In genomic region chr14:120816529-120816928, GRCm38 (mm10) we compare ENCODE assay signal across 22 mouse cellular contexts.
DNase-seq lines count a peak whose midpoint lies in the region; ATAC-seq and TF ChIP-seq lines count a peak whose summit lies in the region.
"Had no signal": no experiment of that assay in that cellular context is flagged by ENCODE, and none has a peak within 500 bp of the region (broad histone marks: within the 10 kb centered on the region; RNA-seq: fewer than 3 reads in every experiment).

No protein-coding gene starts in this region.

- 95% methylated on average over 2 of the region's 2 CpGs for WGBS in hindbrain, embryonic 11.5 days
- 96% methylated on average over 2 of the region's 2 CpGs for WGBS in forebrain, embryonic 11.5 days

- peaks cover 3% of the 10 kb centered on the region for H3K9me3 ChIP-seq in CH12.LX (replicated peaks; ENCODE audit: low read length)
- no peaks in the 10 kb centered on the region for H3K9me3 ChIP-seq in hindbrain, embryonic 11.5 days (ENCODE audit: control insufficient read depth, low read length)
- no peaks in the 10 kb centered on the region for H3K9me3 ChIP-seq in forebrain, embryonic 11.5 days (ENCODE audit: control insufficient read depth, low read length)
- H3K9me3 ChIP-seq: embryonic facial prominence, embryonic 10.5 days; embryonic facial prominence, embryonic 12.5 days; forebrain, embryonic 12.5 days had no signal

- 0 out of 2 replicates have a peak, but pooled peaks have one; percentile 39 for ATAC-seq in megakaryocyte progenitor cell, adult 5-6 weeks (replicated peaks; ENCODE audit: poor library complexity)
- ATAC-seq in hindbrain, embryonic 11.5 days (ENCODE audit: low FRiP score): no peak
- no peak for ATAC-seq in forebrain, embryonic 11.5 days (replicated peaks; ENCODE audit: low FRiP score)
- ATAC-seq: CD4-positive, CD25-positive, alpha-beta regulatory T cell, adult 4 months; forebrain, embryonic 14.5 days; forebrain, embryonic 16.5 days had no signal

- no peak for TF ChIP-seq RAD21 in CH12.LX (IDR thresholded peaks at IDR 0.05; ENCODE audit: low read depth, low read length)

- no peak for TF ChIP-seq POLR2A in CH12.LX (IDR thresholded peaks at IDR 0.05; ENCODE audit: low read depth, low read length)

- H3K4me2 ChIP-seq in CH12.LX (ENCODE audit: insufficient read depth, low read depth, poor library complexity, severe bottlenecking): no peak overlapping the region
- H3K4me2 ChIP-seq in hindbrain, embryonic 11.5 days (replicated peaks; ENCODE audit: low read depth, low read length): no peak overlapping the region
- no peak overlapping the region for H3K4me2 ChIP-seq in forebrain, embryonic 11.5 days (ENCODE audit: low read depth, low read length, severe bottlenecking)
- H3K4me2 ChIP-seq: embryonic facial prominence, embryonic 12.5 days; forebrain, embryonic 12.5 days had no signal

- no peak for TF ChIP-seq CTCF in CH12.LX (conservative IDR thresholded peaks at IDR 0.05 in 1 of 2, IDR thresholded peaks at IDR 0.05 in 1 of 2; ENCODE audit: low read depth in 2 of 2, low read length in 2 of 2)

- no peaks in the 10 kb centered on the region for H3K36me3 ChIP-seq in CH12.LX (replicated peaks in 1 of 2; ENCODE audit: control insufficient read depth in 1 of 2, insufficient read depth in 1 of 2, low read length in 1 of 2)
- no peaks in the 10 kb centered on the region for H3K36me3 ChIP-seq in hindbrain, embryonic 11.5 days (ENCODE audit: control insufficient read depth, insufficient read depth, low read length)
- H3K36me3 ChIP-seq in forebrain, embryonic 11.5 days (ENCODE audit: control insufficient read depth, insufficient read depth, low read length): no peaks in the 10 kb centered on the region
- H3K36me3 ChIP-seq: embryonic facial prominence, embryonic 10.5 days; embryonic facial prominence, embryonic 12.5 days; forebrain, embryonic 12.5 days had no signal

- TF ChIP-seq EP300 in CH12.LX (IDR thresholded peaks at IDR 0.05; ENCODE audit: low read length): peak; percentile 47; the same call in 1 of the 2 replicates

- peaks cover 3 to 5% of the 10 kb centered on the region in 2 experiments; a peak in 3 of 4 replicates for H3K4me1 ChIP-seq in CH12.LX (ENCODE audit: control insufficient read depth in 1 of 2, insufficient read depth in 2 of 2)
- no peaks in the 10 kb centered on the region for H3K4me1 ChIP-seq in hindbrain, embryonic 11.5 days (replicated peaks; ENCODE audit: control insufficient read depth, insufficient read depth, low read length)
- no peaks in the 10 kb centered on the region for H3K4me1 ChIP-seq in forebrain, embryonic 11.5 days (replicated peaks; ENCODE audit: control insufficient read depth, insufficient read depth, low read length)
- H3K4me1 ChIP-seq: embryonic facial prominence, embryonic 10.5 days; embryonic facial prominence, embryonic 12.5 days; forebrain, embryonic 12.5 days had no signal

- H3K27me3 ChIP-seq in CH12.LX (replicated peaks): no peaks in the 10 kb centered on the region
- no peaks in the 10 kb centered on the region for H3K27me3 ChIP-seq in hindbrain, embryonic 11.5 days (ENCODE audit: control insufficient read depth, insufficient read depth, low read length)
- H3K27me3 ChIP-seq in forebrain, embryonic 11.5 days (ENCODE audit: control insufficient read depth, insufficient read depth, low read length): no peaks in the 10 kb centered on the region
- H3K27me3 ChIP-seq: embryonic facial prominence, embryonic 12.5 days; forebrain, embryonic 12.5 days had no signal

- dilution Hi-C loops in CH12.LX (cut with MboI; ENCODE audit: extremely low pct_ligation_motif_present, extremely low pct_unique_long_range_greater_than_20kb, low sequenced_read_pairs): no loop called here

- no peak overlapping the region for H3K9ac ChIP-seq in CH12.LX (ENCODE audit: insufficient read depth, low read depth)
- no peak overlapping the region for H3K9ac ChIP-seq in hindbrain, embryonic 11.5 days (ENCODE audit: low read depth, low read length)
- no peak overlapping the region for H3K9ac ChIP-seq in forebrain, embryonic 11.5 days (ENCODE audit: low read length)
- H3K9ac ChIP-seq: embryonic facial prominence, embryonic 12.5 days; forebrain, embryonic 12.5 days had no signal

- no peak overlapping the region for H3K4me3 ChIP-seq in CH12.LX (replicated peaks in 1 of 3; ENCODE audit: low read depth in 2 of 3, low read length in 2 of 3, poor library complexity in 1 of 3)
- H3K4me3 ChIP-seq in hindbrain, embryonic 11.5 days (ENCODE audit: low read depth, low read length): no peak overlapping the region
- H3K4me3 ChIP-seq in forebrain, embryonic 11.5 days (ENCODE audit: low read depth, low read length): no peak overlapping the region
- H3K4me3 ChIP-seq: embryonic facial prominence, embryonic 10.5 days; embryonic facial prominence, embryonic 12.5 days; forebrain, embryonic 12.5 days had no signal

- no peak overlapping the region for H3K27ac ChIP-seq in CH12.LX (ENCODE audit: insufficient read depth, low read depth)
- no peak overlapping the region for H3K27ac ChIP-seq in hindbrain, embryonic 11.5 days (ENCODE audit: low read depth, low read length)
- H3K27ac ChIP-seq in forebrain, embryonic 11.5 days (ENCODE audit: low read depth, low read length): no peak overlapping the region
- H3K27ac ChIP-seq: embryonic facial prominence, embryonic 10.5 days; embryonic facial prominence, embryonic 12.5 days; forebrain, embryonic 12.5 days had no signal

- no peaks in the 10 kb centered on the region for H3K79me2 ChIP-seq in CH12.LX (replicated peaks; ENCODE audit: control insufficient read depth, extremely low read depth, insufficient read depth, poor library complexity, severe bottlenecking)

- in situ Hi-C loops in CH12.LX (cut with MboI; ENCODE audit: low pct_ligation_motif_present, low pct_unique_long_range_greater_than_20kb, low sequenced_read_pairs): no loop called here

- DNase-seq in A20 (ENCODE audit: low read depth, low spot score) (peak; percentile 52), CH12.LX (ENCODE audit: extremely low read depth) (peak; percentile 71)
- no peak for DNase-seq in hindbrain, embryonic 11.5 days (ENCODE audit: low spot score)
- no peak for DNase-seq in forebrain, embryonic 11.5 days (ENCODE audit: low spot score)
- DNase-seq: adrenal gland, adult 2 months; adrenal gland, postnatal 10 days; adrenal gland, postnatal 25 days; B cell, adult 2 months; cerebellum, adult 11 months; cerebellum, adult 18-20 months; cerebellum, adult 8-10 months; cerebellum, adult 9-11 months; cerebellum, postnatal 14 days; cerebellum, postnatal 36 days; embryo, embryonic 11 days had no signal

TF ChIP-seq in CH12.LX, 34 proteins besides CTCF, POLR2A, EP300 and RAD21:
- TF ChIP-seq JUN (IDR thresholded peaks at IDR 0.05; ENCODE audit: insufficient read depth, low read depth, low read length) (peak; percentile 38; the same call in 1 of the 2 replicates), JUND (conservative IDR thresholded peaks at IDR 0.05; ENCODE audit: low read depth, low read length) (peak; percentile 51; the same call in 1 of the 2 replicates), CHD2 (IDR thresholded peaks at IDR 0.05; ENCODE audit: low read length) (no peak), BHLHE40 (IDR thresholded peaks at IDR 0.05; ENCODE audit: low read depth, low read length) (0 out of 2 replicates have a peak, but pooled peaks have one; percentile 22), IRF4 (IDR thresholded peaks at IDR 0.05; ENCODE audit: low read depth, low read length) (peak; percentile 65), MAFK (IDR thresholded peaks at IDR 0.05; ENCODE audit: insufficient replicate concordance, low read length) (0 out of 2 replicates have a peak, but pooled peaks have one; percentile 10), ELF1 (IDR thresholded peaks at IDR 0.05; ENCODE audit: low read depth, low read length) (no peak), MEF2A (IDR thresholded peaks at IDR 0.05; ENCODE audit: borderline replicate concordance, low read depth, low read length) (0 out of 2 replicates have a peak, but pooled peaks have one; percentile 11)

Comparison
In these comparisons a context has a peak if more than half of its experiments do, and no peak if none do; other contexts are left out.
1. DNase-seq: peak in A20 (single experiment) and CH12.LX (single experiment); none in hindbrain, embryonic 11.5 days (single experiment) and forebrain, embryonic 11.5 days (single experiment).